In genomic region chr16:10461178-10461577, GRCm38 (mm10) we compare ENCODE assay signal across 20 mouse cellular contexts. TPM values are rescaled to one million over a fixed set of nuclear protein-coding genes. Genes with fewer than 3 reads are reported as not detected.
"Had no signal": no experiment of that assay in that cellular context is flagged by ENCODE, and none has a peak within 500 bp of the region (broad histone marks: within the 10 kb centered on the region; RNA-seq: fewer than 3 reads in every experiment).

No protein-coding gene starts in this region.

- ATAC-seq: liver, postnatal 0 days; lung, postnatal 0 days; midbrain, embryonic 13.5 days; midbrain, embryonic 15.5 days had no signal

- H3K36me3 ChIP-seq: lung, embryonic 15.5 days; midbrain, embryonic 13.5 days; midbrain, embryonic 15.5 days; neural tube, embryonic 13.5 days; neural tube, embryonic 15.5 days had no signal

- DNase-seq: liver, postnatal 0 days; lung, adult 2 months; lung, postnatal 14 days; lung, postnatal 36 days; retina, postnatal 1 day; right cerebral cortex, adult 18-20 months; right cerebral cortex, postnatal 25 days; right cerebral cortex, postnatal 4 days; spleen, adult 18-20 months; thymus, adult 18-20 months; thymus, postnatal 25 days; thymus, postnatal 4 days had no signal

- H3K27me3 ChIP-seq: lung, embryonic 15.5 days; midbrain, embryonic 13.5 days; midbrain, embryonic 15.5 days; neural tube, embryonic 13.5 days; neural tube, embryonic 15.5 days had no signal

- H3K4me3 ChIP-seq: lung, embryonic 15.5 days; megakaryocyte, embryonic 14.5 days; midbrain, embryonic 13.5 days; midbrain, embryonic 15.5 days; neural tube, embryonic 13.5 days; neural tube, embryonic 15.5 days had no signal

- H3K27ac ChIP-seq: lung, embryonic 15.5 days; macrophage; midbrain, embryonic 13.5 days; midbrain, embryonic 15.5 days; neural tube, embryonic 13.5 days; neural tube, embryonic 15.5 days had no signal

- H3K4me1 ChIP-seq: lung, embryonic 15.5 days; midbrain, embryonic 13.5 days; midbrain, embryonic 15.5 days; neural tube, embryonic 13.5 days; neural tube, embryonic 15.5 days had no signal

RNA-seq across cellular contexts. Expression of gene Tvp23a, which starts 14.0 kb away (rescaled TPM):
- polyA plus RNA-seq: macrophage had no signal
